Mouse (Mus musculus) bone marrow macrophage, adult 2 months (primary cell): ENCODE results near the gene Vapa.

Source experiments
- CTCF ChIP-seq: IDR thresholded peaks from 2 replicates; pipeline ENCODE4 v1.5.1; 2012; ENCODE audit warnings: low read depth, mild to moderate bottlenecking, low read length, moderate library complexity
- POLR2A ChIP-seq: IDR thresholded peaks from 2 replicates; pipeline ENCODE4 v1.6.1; 2012; ENCODE audit warnings: mild to moderate bottlenecking, low read depth, low read length, borderline replicate concordance

DNA sequence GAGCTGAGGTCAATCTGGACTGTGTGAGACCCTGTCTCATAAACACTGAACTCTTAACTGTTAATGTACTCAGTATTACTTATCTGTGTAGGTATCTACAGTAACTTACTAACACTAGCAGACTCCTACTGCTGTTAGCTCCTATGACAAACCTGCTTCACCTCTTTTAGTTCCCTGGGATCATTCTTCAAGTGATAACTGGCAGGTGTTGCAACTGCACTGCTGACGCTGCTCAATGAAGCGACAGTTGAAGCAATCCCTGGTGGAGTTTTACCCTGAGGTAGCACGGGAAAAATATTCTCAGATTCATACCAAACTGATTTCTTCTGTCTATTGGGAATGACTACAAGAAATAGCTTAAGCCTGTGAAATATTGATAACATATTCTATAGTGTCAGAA is 26.5 kb downstream of the Vapa start:
- TF ChIP-seq CTCF (no peak), POLR2A (no peak)
